Mouse (Mus musculus): ENCODE measurements around the gene 4930535I16Rik. TPM values are rescaled to one million over a fixed set of nuclear protein-coding genes. Genes with fewer than 3 reads are reported as not detected.

The 4930535I16Rik gene
- polyA plus RNA-seq, 1 experiment from 2014 or later = not detected

DNA sequence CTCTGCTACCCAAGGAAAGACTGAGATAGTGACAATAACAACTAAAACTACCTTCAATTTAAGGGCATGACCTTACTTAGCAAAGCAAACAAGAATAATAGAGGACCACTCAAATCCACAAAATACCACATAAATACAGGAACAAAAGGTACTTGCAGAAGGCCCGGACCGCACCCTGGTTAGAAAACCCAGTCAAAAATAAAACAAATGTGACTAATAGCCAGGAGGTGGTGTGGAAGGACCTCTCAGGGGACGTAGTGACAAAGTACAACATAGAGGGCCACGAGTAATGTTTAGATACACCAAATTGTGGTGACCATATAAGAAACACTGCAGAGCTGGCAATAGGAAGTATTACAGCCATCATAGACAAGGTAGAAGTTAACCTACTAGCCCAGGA is 23.5 kb downstream of the 4930535I16Rik start:
- no peak overlapping the region for H3K4me2 ChIP-seq (ENCODE audit: low read depth, low read length)
- 75% methylated on average over 4 of the region's 4 CpGs for WGBS (ENCODE audit: insufficient replicate concordance)

DNA sequence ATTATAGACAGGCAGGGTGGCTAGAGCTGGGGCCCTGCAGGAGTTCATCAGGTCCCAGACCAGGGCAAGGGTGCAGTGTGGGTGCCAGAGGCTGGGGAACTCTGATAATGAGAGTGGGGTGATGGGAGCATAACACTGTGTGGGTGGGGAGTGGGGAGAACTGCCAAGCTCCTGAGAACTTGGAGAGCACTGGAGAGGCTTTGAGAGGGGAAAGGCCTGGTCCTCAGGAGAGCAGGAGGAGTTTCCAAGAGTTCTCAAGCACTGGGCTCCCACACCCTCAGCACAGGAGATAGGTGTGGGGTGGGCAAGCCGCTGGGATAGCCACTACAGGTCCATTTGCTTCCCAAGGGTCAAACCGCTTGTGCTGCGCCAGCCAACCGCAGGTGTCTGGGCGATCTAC is 24.1 kb downstream of the 4930535I16Rik start:
- no peaks in the 10 kb centered on the region for H3K36me3 ChIP-seq (ENCODE audit: control insufficient read depth, insufficient read depth)
- H3K4me1 ChIP-seq (ENCODE audit: control insufficient read depth, low read depth, low read length) = no peaks in the 10 kb centered on the region
- H3K4me3 ChIP-seq (ENCODE audit: low read depth, low read length) = no peak overlapping the region
- no peak overlapping the region for H3K4me2 ChIP-seq (ENCODE audit: low read depth, low read length)
- H3K9ac ChIP-seq (ENCODE audit: low read depth, low read length) = no peak overlapping the region
- H3K27ac ChIP-seq (ENCODE audit: low read length) = no peak overlapping the region
- 82% methylated on average over 5 of the region's 5 CpGs for WGBS (ENCODE audit: insufficient replicate concordance)
- no peaks in the 10 kb centered on the region for H3K9me3 ChIP-seq (replicated peaks; ENCODE audit: control insufficient read depth, low read length)
- H3K27me3 ChIP-seq (ENCODE audit: control insufficient read depth, insufficient read depth, low read depth, low read length) = no peaks in the 10 kb centered on the region
- no peak for ATAC-seq (ENCODE audit: low read depth)

More for the DNA sequence above, 23.5 kb downstream of the 4930535I16Rik start:
- Histone ChIP-seq H3K9ac (ENCODE audit: low read depth, low read length) (no peak overlapping the region), H3K9me3 (replicated peaks; ENCODE audit: control insufficient read depth, low read length) (no peaks in the 10 kb centered on the region), H3K36me3 (ENCODE audit: control insufficient read depth, insufficient read depth) (no peaks in the 10 kb centered on the region), H3K4me3 (ENCODE audit: low read depth, low read length) (no peak overlapping the region), H3K27ac (ENCODE audit: low read length) (no peak overlapping the region), H3K27me3 (ENCODE audit: control insufficient read depth, insufficient read depth, low read depth, low read length) (no peaks in the 10 kb centered on the region), H3K4me1 (ENCODE audit: control insufficient read depth, low read depth, low read length) (no peaks in the 10 kb centered on the region)
- ATAC-seq (ENCODE audit: low read depth) = no peak

Other genes with a start within 250 kb of the 4930535I16Rik start
- gene Macf1, start 233.7 kb downstream of the 4930535I16Rik start, polyA plus RNA-seq (2015; fragmentation: Nextera tagmentation; extraction: Ambion mirVana) = 8.1 and 8.3 TPM in 2 replicates
- gene Ndufs5, start 199.8 kb downstream of the 4930535I16Rik start, polyA plus RNA-seq (2015; fragmentation: Nextera tagmentation; extraction: Ambion mirVana) = 135 and 139 TPM in 2 replicates
- gene Akirin1, start 167.7 kb downstream of the 4930535I16Rik start, polyA plus RNA-seq (2015; fragmentation: Nextera tagmentation; extraction: Ambion mirVana) = 17.4 and 19.4 TPM in 2 replicates
- gene Rhbdl2, start 130.1 kb downstream of the 4930535I16Rik start, polyA plus RNA-seq (2015; fragmentation: Nextera tagmentation; extraction: Ambion mirVana) = 0.07 TPM in 1 of 2 replicates, not detected in the other
- not detected in 2 replicates for gene 4933427I04Rik, start 58.3 kb downstream of the 4930535I16Rik start, polyA plus RNA-seq (2015; fragmentation: Nextera tagmentation; extraction: Ambion mirVana)
- gene Mycbp, start 13.2 kb downstream of the 4930535I16Rik start, polyA plus RNA-seq (2015; fragmentation: Nextera tagmentation; extraction: Ambion mirVana) = 41.6 and 47.0 TPM in 2 replicates
- 19.0 and 19.4 TPM in 2 replicates for gene Rragc, start 576 bp downstream of the 4930535I16Rik start, polyA plus RNA-seq (2015; fragmentation: Nextera tagmentation; extraction: Ambion mirVana)